Mouse (Mus musculus) liver, postnatal 0 days (tissue): ENCODE measurements at regions not wholly inside any gene's neighbourhood (a gene's known extent, or its start where the extent isn't known, plus 50 kb on each side); places are given as distances from the start of the nearest gene placed in this dataset.

Source experiments
- ATAC-seq: fragments of 200-750 bp; cut with Nextera tagmentation; 2 replicates; pipeline ENCODE4 v1.8.0; 2017; ENCODE audit warnings: mild to moderate bottlenecking, moderate library complexity
- DNase-seq: peaks from one replicate; pipeline ENCODE4 v3.0.0-alpha.2; 2016
- H3K27ac ChIP-seq: fragments of 300-500 bp; sonication (generic); 2 replicates; pipeline ENCODE4 v1.5.1; 2014; ENCODE audit warnings: antibody characterized with exemption, moderate library complexity, mild to moderate bottlenecking, low read depth
- H3K27me3 ChIP-seq: fragments of 300-500 bp; sonication (generic); 2 replicates; pipeline ENCODE4 v1.6.1; 2014; ENCODE audit warnings: low read length, control low read depth, mixed read lengths; ENCODE audit not compliant: insufficient read depth
- H3K36me3 ChIP-seq: fragments of 300-500 bp; sonication (generic); replicated peaks from 2 replicates; pipeline ENCODE4 v1.6.1; 2014; ENCODE audit warnings: mild to moderate bottlenecking, control low read depth, low read length, moderate library complexity, mixed read lengths; ENCODE audit not compliant: insufficient read depth
- H3K4me1 ChIP-seq: fragments of 300-500 bp; sonication (generic); 2 replicates; pipeline ENCODE4 v1.6.1; 2014; ENCODE audit warnings: antibody characterized with exemption, mild to moderate bottlenecking, control low read depth; ENCODE audit not compliant: insufficient read depth
- H3K4me2 ChIP-seq: fragments of 300-500 bp; sonication (generic); 2 replicates; pipeline ENCODE4 v1.6.1; 2014; ENCODE audit warnings: low read depth, mild to moderate bottlenecking, low read length, moderate library complexity, mixed read lengths
- H3K4me3 ChIP-seq: fragments of 300-500 bp; sonication (generic); 2 replicates; pipeline ENCODE4 v1.5.1; 2014; ENCODE audit warnings: low read depth, low read length
- H3K9ac ChIP-seq: fragments of 300-500 bp; sonication (generic); replicated peaks from 2 replicates; pipeline ENCODE4 v1.6.1; 2014; ENCODE audit warnings: mild to moderate bottlenecking, moderate library complexity
- H3K9me3 ChIP-seq: fragments of 300-500 bp; sonication (generic); 2 replicates; pipeline ENCODE4 v1.6.1; 2016; ENCODE audit warnings: mild to moderate bottlenecking, control low read depth, low read length, mixed read lengths
- CTCF ChIP-seq: sonication (generic); IDR thresholded peaks from 2 replicates; pipeline ENCODE4 v1.5.1; 2016; ENCODE audit warnings: antibody characterized with exemption, low read depth
- EP300 ChIP-seq: IDR thresholded peaks from 2 replicates; pipeline ENCODE4 v1.6.1; 2016; ENCODE audit warnings: antibody characterized with exemption, low read depth, mild to moderate bottlenecking
- WGBS: fragments of 180-500 bp; shearing (Covaris S2); extraction: QIAGEN DNeasy Blood & Tissue Kit; methylation state at CpG from one replicate; pipeline ENCODE4 v1.1.7; 2014; ENCODE audit not compliant: insufficient replicate concordance; 5-methylcytosine and 5-hydroxymethylcytosine counted together

DNA sequence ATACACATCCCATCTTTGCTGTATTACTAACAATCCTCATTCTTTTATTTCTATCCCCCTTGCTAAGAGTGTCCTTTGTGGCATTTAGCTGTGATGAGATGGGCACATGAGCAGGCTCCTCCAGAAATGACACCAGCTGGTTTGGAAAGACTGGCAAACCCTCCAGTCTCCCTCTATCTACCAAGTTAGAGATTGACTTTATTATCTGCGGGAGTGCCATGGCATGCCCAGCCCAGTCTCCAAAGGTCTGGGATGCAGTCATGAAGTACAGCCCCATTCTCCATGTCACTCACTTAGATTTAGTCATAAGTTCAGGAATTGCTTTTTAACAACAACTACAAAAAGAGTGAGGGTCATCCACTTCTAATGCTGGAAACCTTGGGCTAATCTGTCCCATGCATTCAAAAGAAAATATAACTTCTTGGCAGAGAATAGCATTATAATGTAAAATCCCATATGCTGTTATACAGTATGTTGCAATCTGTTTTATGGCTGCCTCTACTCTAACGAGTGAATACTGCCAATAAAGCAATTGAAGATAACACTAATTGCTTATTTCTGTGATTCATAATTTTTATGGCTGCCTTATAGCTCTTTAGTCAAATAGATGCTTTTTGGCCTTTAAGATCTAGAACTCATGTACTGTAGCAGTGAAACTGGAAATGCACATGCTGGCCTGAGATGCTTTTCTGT, 208.6 kb upstream of the Vrk2 start:
- H3K9me3 ChIP-seq = no peaks in the 10 kb centered on the region
- H3K4me1 ChIP-seq = no peaks in the 10 kb centered on the region
- no peaks in the 10 kb centered on the region for H3K27me3 ChIP-seq
- H3K27ac ChIP-seq = no peak overlapping the region
- no peak for DNase-seq
- 54% methylated on average over 2 of the region's 2 CpGs for WGBS
- H3K4me2 ChIP-seq = no peak overlapping the region
- no peak overlapping the region for H3K4me3 ChIP-seq
- H3K9ac ChIP-seq = no peak overlapping the region
- H3K36me3 ChIP-seq = no peaks in the 10 kb centered on the region
- no peak for ATAC-seq
- TF ChIP-seq CTCF = no peak

DNA sequence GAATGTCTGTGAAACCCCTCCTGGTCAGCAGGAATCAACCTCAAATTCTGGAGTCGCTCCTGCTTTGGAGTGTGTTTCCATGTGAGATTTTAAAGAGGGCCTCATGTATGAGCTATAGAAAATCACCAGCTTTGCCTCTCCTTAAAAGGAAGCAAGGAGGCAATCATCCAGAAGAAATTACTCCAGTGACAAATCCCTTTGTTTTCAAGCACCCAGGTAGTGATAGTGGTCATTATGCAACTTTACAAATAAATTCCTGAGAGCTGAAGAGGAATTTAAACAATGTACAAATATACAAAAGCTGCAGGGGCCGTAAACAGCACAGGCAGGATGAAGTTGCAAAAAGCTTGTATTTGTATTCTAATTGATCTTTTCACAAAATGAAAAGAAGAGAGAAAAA, 206.5 kb upstream of the Vrk2 start:
- Histone ChIP-seq H3K4me2 (no peak overlapping the region), H3K9me3 (no peaks in the 10 kb centered on the region), H3K4me1 (no peaks in the 10 kb centered on the region), H3K27ac (no peak overlapping the region), H3K36me3 (no peaks in the 10 kb centered on the region), H3K27me3 (no peaks in the 10 kb centered on the region), H3K4me3 (no peak overlapping the region), H3K9ac (no peak overlapping the region)
- TF ChIP-seq CTCF (no peak), EP300 (no peak)
- ATAC-seq (no peak), DNase-seq (no peak)
- 65% methylated on average over 2 of the region's 2 CpGs for WGBS

GRCm38 (mm10) chr11:26794629-26794966, 200.8 kb upstream of the Vrk2 start:
- WGBS = 81% methylated on average over 3 of the region's 3 CpGs
- TF ChIP-seq EP300 = no peak
- TF ChIP-seq CTCF = no peak
- Histone ChIP-seq H3K27me3 (no peaks in the 10 kb centered on the region), H3K27ac (no peak overlapping the region), H3K4me1 (no peaks in the 10 kb centered on the region), H3K9me3 (no peaks in the 10 kb centered on the region), H3K9ac (no peak overlapping the region), H3K36me3 (no peaks in the 10 kb centered on the region), H3K4me2 (no peak overlapping the region), H3K4me3 (no peak overlapping the region)
- ATAC-seq = no peak
- no peak for DNase-seq

DNA sequence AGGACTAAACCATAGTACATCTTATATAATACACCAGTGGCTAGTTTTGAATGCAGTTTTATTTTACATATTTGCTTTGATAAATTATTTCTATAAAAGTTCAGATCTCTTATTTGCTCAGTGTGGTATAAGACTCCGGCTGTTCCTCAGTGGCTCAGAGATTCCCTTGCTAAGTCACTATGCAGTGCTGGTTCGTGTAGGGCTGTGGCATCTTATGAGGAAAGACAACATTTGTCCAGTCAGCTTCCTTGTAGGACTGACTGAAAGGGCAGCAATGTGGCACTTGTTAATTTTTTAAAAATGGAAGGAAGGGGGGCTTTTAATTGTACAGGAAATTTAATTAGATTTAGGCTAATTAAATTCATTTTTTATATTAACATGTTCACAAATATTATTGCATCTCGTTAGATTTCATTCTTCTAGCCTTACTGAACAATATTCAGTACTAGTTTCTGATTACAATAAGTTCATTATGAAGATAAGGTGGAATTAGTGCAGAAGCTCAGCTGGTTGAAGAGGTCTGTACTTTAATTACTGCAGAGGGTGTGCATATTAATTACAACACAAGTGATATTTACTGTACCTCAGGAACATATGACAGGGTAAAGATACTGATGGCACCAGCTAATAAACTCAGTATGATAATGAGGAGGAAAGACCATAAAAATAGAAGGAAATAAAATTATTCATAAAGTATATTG, 200.3 kb upstream of the Vrk2 start:
- no peak overlapping the region for H3K9ac ChIP-seq
- no peaks in the 10 kb centered on the region for H3K9me3 ChIP-seq
- H3K36me3 ChIP-seq = no peaks in the 10 kb centered on the region
- DNase-seq (no peak), ATAC-seq (no peak)
- no peak overlapping the region for H3K27ac ChIP-seq
- no peak overlapping the region for H3K4me2 ChIP-seq
- WGBS = 63% methylated on average over 3 of the region's 3 CpGs
- no peaks in the 10 kb centered on the region for H3K4me1 ChIP-seq
- TF ChIP-seq CTCF (no peak), EP300 (no peak)
- H3K4me3 ChIP-seq = no peak overlapping the region
- no peaks in the 10 kb centered on the region for H3K27me3 ChIP-seq

DNA sequence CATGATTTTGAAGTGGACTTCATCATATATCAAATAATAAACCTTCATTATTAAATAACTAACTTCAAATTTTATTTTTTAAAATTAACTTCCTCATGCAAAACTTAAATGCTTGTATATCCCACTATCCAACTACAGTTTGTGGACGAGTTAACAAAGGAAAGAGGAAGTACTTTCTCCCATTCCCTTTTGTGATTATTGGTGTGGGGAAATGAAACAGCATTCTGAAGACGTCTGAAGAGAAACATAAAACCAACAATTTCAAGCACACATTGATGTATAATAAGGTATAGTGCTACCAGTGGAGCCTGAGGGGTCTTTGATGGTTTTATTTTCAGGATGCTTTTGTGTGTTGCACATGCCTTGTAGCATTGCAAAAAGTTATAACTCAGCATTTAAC, 195.5 kb upstream of the Vrk2 start:
- DNase-seq (no peak), ATAC-seq (no peak)
- WGBS = 19% methylated on average over 2 of the region's 2 CpGs
- no peaks in the 10 kb centered on the region for H3K36me3 ChIP-seq
- no peak overlapping the region for H3K4me2 ChIP-seq
- no peaks in the 10 kb centered on the region for H3K9me3 ChIP-seq
- no peaks in the 10 kb centered on the region for H3K27me3 ChIP-seq
- no peak overlapping the region for H3K27ac ChIP-seq
- H3K4me3 ChIP-seq = no peak overlapping the region
- H3K9ac ChIP-seq = no peak overlapping the region
- no peak for TF ChIP-seq CTCF
- no peak for TF ChIP-seq EP300
- no peaks in the 10 kb centered on the region for H3K4me1 ChIP-seq

DNA sequence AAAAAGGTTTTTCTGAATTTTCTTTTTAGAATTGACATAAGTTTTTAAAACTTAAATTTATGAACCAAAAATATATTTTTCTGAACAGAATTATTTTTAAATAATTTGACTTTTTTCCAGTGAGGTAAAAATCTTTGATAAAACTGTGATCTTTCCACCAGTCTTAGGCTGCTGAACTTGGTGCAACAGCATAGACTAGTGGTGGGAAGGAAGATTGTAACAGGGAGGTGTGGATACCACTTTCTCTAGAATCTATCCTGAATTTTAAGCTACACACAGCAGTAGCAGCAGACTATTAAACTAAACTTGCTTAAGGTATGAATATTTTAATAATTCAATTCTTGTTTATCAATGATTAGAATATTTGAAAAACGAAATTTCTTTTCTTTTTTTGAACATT, 191.4 kb upstream of the Vrk2 start:
- no peak overlapping the region for H3K9ac ChIP-seq
- 17% methylated on average over 1 of the region's 1 CpGs for WGBS
- no peak overlapping the region for H3K27ac ChIP-seq
- H3K36me3 ChIP-seq = no peaks in the 10 kb centered on the region
- no peak for DNase-seq
- H3K4me1 ChIP-seq = no peaks in the 10 kb centered on the region
- H3K9me3 ChIP-seq = no peaks in the 10 kb centered on the region
- no peak overlapping the region for H3K4me2 ChIP-seq
- H3K27me3 ChIP-seq = no peaks in the 10 kb centered on the region
- no peak for ATAC-seq
- no peak overlapping the region for H3K4me3 ChIP-seq
- no peak for TF ChIP-seq EP300
- peak; percentile 65 for TF ChIP-seq CTCF
